Comparison of ENCODE assay signal across 24 mouse cellular contexts in the genomic region with DNA sequence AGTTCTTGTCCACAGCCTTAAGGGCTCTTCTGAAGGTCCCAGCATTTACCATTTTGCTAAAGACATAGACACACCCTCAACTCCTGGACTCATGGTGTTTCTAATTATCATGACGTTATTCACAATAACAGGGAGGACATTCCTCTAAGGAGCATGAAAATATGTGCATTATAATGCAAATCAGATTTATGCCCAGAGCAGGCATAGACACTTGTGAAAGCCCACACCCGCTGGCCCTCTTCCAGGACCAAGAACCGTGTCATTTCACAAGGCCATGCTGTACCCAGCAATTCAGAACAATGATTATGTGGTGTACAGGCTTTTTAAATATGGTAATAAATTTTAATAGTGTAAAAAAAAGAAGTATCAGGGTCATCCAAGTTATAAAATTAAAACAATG.
DNase-seq lines count a peak whose midpoint lies in the region; ATAC-seq lines count a peak whose summit lies in the region.
"Had no signal": no experiment of that assay in that cellular context is flagged by ENCODE, and none has a peak within 500 bp of the region (broad histone marks: within the 10 kb centered on the region; RNA-seq: fewer than 3 reads in every experiment).

No protein-coding gene starts in this region.

- DNase-seq in forebrain, embryonic 14.5 days (ENCODE audit: low spot score): peak; percentile 19
- no peak for DNase-seq in midbrain, embryonic 11.5 days (ENCODE audit: low spot score, missing footprints)
- DNase-seq in midbrain, embryonic 10.5 days (ENCODE audit: low spot score): no peak
- peak; percentile 46 for DNase-seq in R1 (ENCODE audit: low read depth, low spot score)
- DNase-seq in hindbrain, embryonic 14.5 days (ENCODE audit: low spot score): peak; percentile 25
- no peak for DNase-seq in cerebellum, adult 9-11 months
- DNase-seq: adrenal gland, adult 2 months; cerebellum, adult 2 months; cerebellum, postnatal 36 days; embryo, embryonic 11 days; gastrocnemius, postnatal 14 days; heart, adult 11 months; kidney, adult 9 months; kidney, postnatal 14 days; liver, postnatal 0 days; thymus, postnatal 14 days had no signal

- no peaks in the 10 kb centered on the region for H3K27me3 ChIP-seq in forebrain, embryonic 14.5 days (replicated peaks; ENCODE audit: control insufficient read depth, insufficient read depth, low read length)
- no peaks in the 10 kb centered on the region for H3K27me3 ChIP-seq in forebrain, embryonic 12.5 days
- H3K27me3 ChIP-seq in midbrain, embryonic 11.5 days (ENCODE audit: control insufficient read depth, insufficient read depth, low read length): no peaks in the 10 kb centered on the region
- H3K27me3 ChIP-seq in midbrain, embryonic 10.5 days (ENCODE audit: low read depth, poor library complexity, severe bottlenecking): no peaks in the 10 kb centered on the region
- H3K27me3 ChIP-seq in hindbrain, embryonic 14.5 days (ENCODE audit: control insufficient read depth, insufficient read depth, low read length): no peaks in the 10 kb centered on the region
- H3K27me3 ChIP-seq: intestine, embryonic 15.5 days had no signal

- ATAC-seq in forebrain, embryonic 14.5 days: 0 out of 2 replicates have a peak, but pooled peaks have one; percentile 34
- ATAC-seq in forebrain, embryonic 12.5 days (ENCODE audit: low FRiP score): no peak
- 0 out of 2 replicates have a peak, but pooled peaks have one; percentile 33 for ATAC-seq in midbrain, embryonic 11.5 days (ENCODE audit: low FRiP score)
- peak; percentile 46; the same call in 1 of the 2 replicates for ATAC-seq in hindbrain, embryonic 14.5 days (ENCODE audit: low FRiP score)
- ATAC-seq: CD4-positive, CD25-positive, alpha-beta regulatory T cell, adult 4 months; intestine, embryonic 15.5 days; liver, postnatal 0 days; lung, postnatal 0 days had no signal

- H3K9me3 ChIP-seq in forebrain, embryonic 14.5 days (replicated peaks; ENCODE audit: control insufficient read depth, low read length): no peaks in the 10 kb centered on the region
- H3K9me3 ChIP-seq in forebrain, embryonic 12.5 days: no peaks in the 10 kb centered on the region
- H3K9me3 ChIP-seq in midbrain, embryonic 11.5 days (ENCODE audit: control insufficient read depth, low read length): no peaks in the 10 kb centered on the region
- no peaks in the 10 kb centered on the region for H3K9me3 ChIP-seq in midbrain, embryonic 10.5 days (replicated peaks)
- no peaks in the 10 kb centered on the region for H3K9me3 ChIP-seq in hindbrain, embryonic 14.5 days (ENCODE audit: control insufficient read depth, low read length)
- H3K9me3 ChIP-seq: forebrain, embryonic 10.5 days; intestine, embryonic 15.5 days had no signal

- WGBS in forebrain, embryonic 14.5 days: 28% methylated on average over 3 of the region's 3 CpGs
- WGBS in forebrain, embryonic 12.5 days: 38% methylated on average over 3 of the region's 3 CpGs
- WGBS in midbrain, embryonic 11.5 days: 54% methylated on average over 3 of the region's 3 CpGs
- WGBS in midbrain, embryonic 10.5 days: 80% methylated on average over 3 of the region's 3 CpGs
- 22% methylated on average over 3 of the region's 3 CpGs for WGBS in hindbrain, embryonic 14.5 days

- no peak overlapping the region for H3K4me2 ChIP-seq in forebrain, embryonic 14.5 days (ENCODE audit: low read length)
- no peak overlapping the region for H3K4me2 ChIP-seq in forebrain, embryonic 12.5 days
- H3K4me2 ChIP-seq in midbrain, embryonic 11.5 days: no peak overlapping the region
- H3K4me2 ChIP-seq in hindbrain, embryonic 14.5 days (replicated peaks): no peak overlapping the region
- H3K4me2 ChIP-seq: heart, embryonic 11.5 days; intestine, embryonic 15.5 days; liver, embryonic 11.5 days had no signal

- no peaks in the 10 kb centered on the region for H3K4me1 ChIP-seq in forebrain, embryonic 14.5 days (ENCODE audit: control insufficient read depth, insufficient read depth, low read length)
- no peaks in the 10 kb centered on the region for H3K4me1 ChIP-seq in forebrain, embryonic 12.5 days
- no peaks in the 10 kb centered on the region for H3K4me1 ChIP-seq in midbrain, embryonic 11.5 days (ENCODE audit: control insufficient read depth, insufficient read depth, low read length)
- H3K4me1 ChIP-seq in midbrain, embryonic 10.5 days: no peaks in the 10 kb centered on the region
- no peaks in the 10 kb centered on the region for H3K4me1 ChIP-seq in hindbrain, embryonic 14.5 days (replicated peaks; ENCODE audit: control insufficient read depth, insufficient read depth, low read length)
- H3K4me1 ChIP-seq: forebrain, embryonic 10.5 days; intestine, embryonic 15.5 days had no signal

- no peaks in the 10 kb centered on the region for H3K36me3 ChIP-seq in forebrain, embryonic 14.5 days (ENCODE audit: control insufficient read depth, insufficient read depth, low read length)
- H3K36me3 ChIP-seq in forebrain, embryonic 12.5 days (replicated peaks): no peaks in the 10 kb centered on the region
- H3K36me3 ChIP-seq in midbrain, embryonic 11.5 days (ENCODE audit: control insufficient read depth, insufficient read depth, low read length): no peaks in the 10 kb centered on the region
- no peaks in the 10 kb centered on the region for H3K36me3 ChIP-seq in midbrain, embryonic 10.5 days
- H3K36me3 ChIP-seq in hindbrain, embryonic 14.5 days (replicated peaks; ENCODE audit: control insufficient read depth, insufficient read depth): no peaks in the 10 kb centered on the region
- H3K36me3 ChIP-seq: forebrain, embryonic 10.5 days; intestine, embryonic 15.5 days had no signal

- no peak overlapping the region for H3K9ac ChIP-seq in forebrain, embryonic 14.5 days (ENCODE audit: low read length)
- no peak overlapping the region for H3K9ac ChIP-seq in forebrain, embryonic 12.5 days
- no peak overlapping the region for H3K9ac ChIP-seq in midbrain, embryonic 11.5 days (ENCODE audit: low read length)
- H3K9ac ChIP-seq in hindbrain, embryonic 14.5 days: no peak overlapping the region
- H3K9ac ChIP-seq: intestine, embryonic 15.5 days; liver, postnatal 0 days had no signal

- H3K4me3 ChIP-seq in forebrain, embryonic 14.5 days (ENCODE audit: low read depth, low read length): no peak overlapping the region
- H3K4me3 ChIP-seq in forebrain, embryonic 12.5 days (replicated peaks): no peak overlapping the region
- no peak overlapping the region for H3K4me3 ChIP-seq in midbrain, embryonic 11.5 days (ENCODE audit: low read depth, low read length)
- no peak overlapping the region for H3K4me3 ChIP-seq in midbrain, embryonic 10.5 days
- H3K4me3 ChIP-seq in hindbrain, embryonic 14.5 days (replicated peaks; ENCODE audit: low read length): no peak overlapping the region
- H3K4me3 ChIP-seq: forebrain, embryonic 10.5 days; intestine, embryonic 15.5 days had no signal

- no peak overlapping the region for H3K27ac ChIP-seq in forebrain, embryonic 14.5 days (ENCODE audit: low read depth, low read length)
- H3K27ac ChIP-seq in forebrain, embryonic 12.5 days: no peak overlapping the region
- H3K27ac ChIP-seq in midbrain, embryonic 11.5 days (ENCODE audit: low read depth, low read length): no peak overlapping the region
- no peak overlapping the region for H3K27ac ChIP-seq in midbrain, embryonic 10.5 days (replicated peaks)
- no peak overlapping the region for H3K27ac ChIP-seq in hindbrain, embryonic 14.5 days
- H3K27ac ChIP-seq: forebrain, embryonic 10.5 days; intestine, embryonic 15.5 days; macrophage had no signal

Comparison
In these comparisons a context has a peak if more than half of its experiments do, and no peak if none do; other contexts are left out.
1. DNase-seq: peak in forebrain, embryonic 14.5 days (single experiment), R1 (single experiment) and hindbrain, embryonic 14.5 days (single experiment); none in midbrain, embryonic 11.5 days (single experiment), midbrain, embryonic 10.5 days (single experiment) and cerebellum, adult 9-11 months (single experiment).